Mouse (Mus musculus) megakaryocyte, embryonic 14.5 days (primary cell): ENCODE results near the gene Hmcn1.

Experiments
- FLI1 ChIP-seq: IDR thresholded peaks from 2 replicates; pipeline ENCODE4 v1.6.1; 2012; ENCODE audit warnings: low read length, inconsistent platforms, mixed read lengths
- GATA1 ChIP-seq: IDR thresholded peaks from 3 replicates; pipeline ENCODE4 v1.6.1; 2012; ENCODE audit warnings: mixed read lengths, low read length, inconsistent platforms, borderline replicate concordance

- TF ChIP-seq GATA1 (no peak), FLI1 (no peak)
Observed at GRCm38 (mm10) chr1:150959486-150960074, 33.7 kb downstream of the Hmcn1 start.
